Mouse (Mus musculus) stomach, postnatal 0 days (tissue): ENCODE measurements at regions not wholly inside any gene's neighbourhood (a gene's known extent, or its start where the extent isn't known, plus 50 kb on each side); places are given as distances from the start of the nearest gene placed in this dataset.

ENCODE experiments used
- CTCF ChIP-seq: IDR thresholded peaks from 2 replicates; pipeline ENCODE4 v1.5.1; 2016; ENCODE audit warnings: antibody characterized with exemption, low read depth, mild to moderate bottlenecking, moderate library complexity
- EP300 ChIP-seq: optimal IDR thresholded peaks from 2 replicates; pipeline ENCODE3; 2016; ENCODE audit warnings: antibody characterized with exemption

- TF ChIP-seq CTCF (no peak), EP300 (no peak)
Observed at GRCm38 (mm10) chr12:78000401-78000800, 193.6 kb upstream of the Gm6657 start.
